ENCODE assay signal across 8 mouse cellular contexts in genomic region chr7:123377443-123378400, GRCm38 (mm10). TPM values are rescaled to one million over a fixed set of nuclear protein-coding genes. Genes with fewer than 3 reads are reported as not detected.
DNase-seq lines count a peak whose midpoint lies in the region; ATAC-seq and TF ChIP-seq lines count a peak whose summit lies in the region.

No protein-coding gene starts in this region.

- no peak overlapping the region for H3K27ac ChIP-seq in bone marrow macrophage, adult 2 months (ENCODE audit: insufficient read depth, low read depth, low read length)
- H3K27ac ChIP-seq in embryonic fibroblast, embryonic 13.5 days (ENCODE audit: insufficient read depth, low read length): no peak overlapping the region
- peak overlapping the region; percentile 42 for H3K27ac ChIP-seq in kidney, embryonic 14.5 days (ENCODE audit: low read depth, low read length)
- peak overlapping the region; percentile 62 for H3K27ac ChIP-seq in limb, embryonic 15.5 days

- H3K9ac ChIP-seq in kidney, embryonic 14.5 days (ENCODE audit: low read depth, low read length): peak overlapping the region; percentile 78
- peak overlapping the region; percentile 67 for H3K9ac ChIP-seq in limb, embryonic 15.5 days

- WGBS in kidney, embryonic 14.5 days: 4% methylated on average over 41 of the region's 41 CpGs
- WGBS in limb, embryonic 15.5 days: 4% methylated on average over 41 of the region's 41 CpGs

- no peaks in the 10 kb centered on the region for H3K9me3 ChIP-seq in kidney, embryonic 14.5 days (ENCODE audit: control insufficient read depth, low read length)
- no peaks in the 10 kb centered on the region for H3K9me3 ChIP-seq in limb, embryonic 15.5 days

- H3K4me3 ChIP-seq in bone marrow macrophage, adult 2 months (ENCODE audit: insufficient read depth, low read length): peak overlapping the region; percentile 92
- peak overlapping the region; percentile 67 for H3K4me3 ChIP-seq in embryonic fibroblast, embryonic 13.5 days (ENCODE audit: insufficient read depth, low read length)
- H3K4me3 ChIP-seq in kidney, embryonic 14.5 days (ENCODE audit: low read length): peak overlapping the region; percentile 87
- peak overlapping the region; percentile 80 for H3K4me3 ChIP-seq in limb, embryonic 15.5 days

- TF ChIP-seq CTCF in bone marrow macrophage, adult 2 months (IDR thresholded peaks at IDR 0.05; ENCODE audit: low read depth, low read length): no peak
- TF ChIP-seq CTCF in embryonic fibroblast, embryonic 13.5 days (IDR thresholded peaks at IDR 0.05; ENCODE audit: borderline replicate concordance, insufficient read depth, low read length): no peak

- TF ChIP-seq POLR2A in bone marrow macrophage, adult 2 months (IDR thresholded peaks at IDR 0.05; ENCODE audit: borderline replicate concordance, low read depth, low read length): no peak
- peak; percentile 90 for TF ChIP-seq POLR2A in embryonic fibroblast, embryonic 13.5 days (IDR thresholded peaks at IDR 0.05; ENCODE audit: low read depth, low read length)

- no peaks in the 10 kb centered on the region for H3K27me3 ChIP-seq in kidney, embryonic 14.5 days (ENCODE audit: control insufficient read depth, insufficient read depth, low read length)
- H3K27me3 ChIP-seq in limb, embryonic 15.5 days: no peaks in the 10 kb centered on the region

- peak; percentile 97 for DNase-seq in A20 (ENCODE audit: low read depth, low spot score)
- peak; percentile 96 for DNase-seq in heart, adult 9 months (ENCODE audit: low spot score in 2 of 2)
- peak; percentile 86 to 88 for DNase-seq in monocyte, adult 2 months (ENCODE audit: low read depth in 1 of 2, low spot score in 2 of 2)
- DNase-seq in spleen, postnatal 36 days (ENCODE audit: low spot score in 2 of 2): peak; percentile 97 to 98

- H3K4me2 ChIP-seq in kidney, embryonic 14.5 days (replicated peaks; ENCODE audit: low read depth, low read length): peak overlapping the region; percentile 81
- peak overlapping the region; percentile 91 for H3K4me2 ChIP-seq in limb, embryonic 15.5 days

- H3K4me1 ChIP-seq in bone marrow macrophage, adult 2 months (ENCODE audit: control insufficient read depth, insufficient read depth, low read length): peaks cover 16% of the 10 kb centered on the region
- H3K4me1 ChIP-seq in embryonic fibroblast, embryonic 13.5 days (ENCODE audit: control insufficient read depth, insufficient read depth, low read length): no peaks in the 10 kb centered on the region
- H3K4me1 ChIP-seq in kidney, embryonic 14.5 days (ENCODE audit: control insufficient read depth, insufficient read depth, low read length): peaks cover 11% of the 10 kb centered on the region
- peaks cover 13% of the 10 kb centered on the region for H3K4me1 ChIP-seq in limb, embryonic 15.5 days

- ATAC-seq in kidney, embryonic 14.5 days (ENCODE audit: low FRiP score, low TSS enrichment): peak; percentile 99
- ATAC-seq in limb, embryonic 15.5 days (ENCODE audit: insufficient number of reproducible peaks, low FRiP score, low TSS enrichment, low read depth): peak; percentile 99

- H3K36me3 ChIP-seq in kidney, embryonic 14.5 days (ENCODE audit: control insufficient read depth, insufficient read depth, low read length): no peaks in the 10 kb centered on the region
- no peaks in the 10 kb centered on the region for H3K36me3 ChIP-seq in limb, embryonic 15.5 days

RNA-seq across cellular contexts. Expression of gene Arhgap17, which starts 8.0 kb away (rescaled TPM):
- polyA plus RNA-seq in bone marrow macrophage, adult 2 months (2012; ENCODE audit: insufficient read depth, insufficient read length, missing spikeins): 160 and 171 TPM in 2 replicates
- 23.0 and 30.7 TPM in 2 replicates for polyA plus RNA-seq in embryonic fibroblast, embryonic 13.5 days (2011; ENCODE audit: insufficient read length, low read depth, missing spikeins)
- 19.5 and 31.2 TPM in 2 replicates for polyA plus RNA-seq in kidney, embryonic 14.5 days (2014; fragmentation: Nextera tagmentation; extraction: Ambion mirVana)
- polyA plus RNA-seq in limb, embryonic 15.5 days (2015; fragmentation: Nextera tagmentation; extraction: Ambion mirVana): 19.6 and 21.9 TPM in 2 replicates

RNA-seq across cellular contexts. Expression of gene Lcmt1, which starts 8.1 kb away (rescaled TPM):
- 26.1 and 28.0 TPM in 2 replicates for polyA plus RNA-seq in bone marrow macrophage, adult 2 months (2012; ENCODE audit: insufficient read depth, insufficient read length, missing spikeins)
- polyA plus RNA-seq in embryonic fibroblast, embryonic 13.5 days (2011; ENCODE audit: insufficient read length, low read depth, missing spikeins): 32.0 and 33.3 TPM in 2 replicates
- polyA plus RNA-seq in kidney, embryonic 14.5 days (2014; fragmentation: Nextera tagmentation; extraction: Ambion mirVana): 61.3 and 66.4 TPM in 2 replicates
- 41.1 and 42.8 TPM in 2 replicates for polyA plus RNA-seq in limb, embryonic 15.5 days (2015; fragmentation: Nextera tagmentation; extraction: Ambion mirVana)

Comparison
In these comparisons a context has a peak if more than half of its experiments do, and no peak if none do; other contexts are left out.
1. H3K27ac ChIP-seq: peak in kidney, embryonic 14.5 days (single experiment) and limb, embryonic 15.5 days (single experiment); none in bone marrow macrophage, adult 2 months (single experiment) and embryonic fibroblast, embryonic 13.5 days (single experiment).
2. Peak in every context shown above with its lines, with median percentiles within 50 percentile points of each other: DNase-seq and H3K4me3 ChIP-seq.